Mouse (Mus musculus): ENCODE measurements around the gene Dolpp1.
A peak's percentile ranks its signal among the peaks of the same experiment; 100 is the strongest.

Gene Dolpp1

GRCm38 (mm10) chr2:30379307-30379706 lies 12.7 kb upstream of the Dolpp1 start:
- DNase-seq, result no peak

- no peak for DNase-seq
These were observed 11.3 kb upstream of the Dolpp1 start for GRCm38 (mm10) chr2:30380564-30381376.

- no peak for DNase-seq
These were observed 10.7 kb upstream of the Dolpp1 start for GRCm38 (mm10) chr2:30381377-30381725.

- DNase-seq, result no peak
These were observed 7.2 kb upstream of the Dolpp1 start for GRCm38 (mm10) chr2:30384814-30385213.

GRCm38 (mm10) chr2:30385591-30385990 lies 6.5 kb upstream of the Dolpp1 start:
- no peak for DNase-seq

GRCm38 (mm10) chr2:30386913-30387312 lies 5.1 kb upstream of the Dolpp1 start:
- no peak for DNase-seq

GRCm38 (mm10) chr2:30389000-30389399 lies 3.1 kb upstream of the Dolpp1 start:
- DNase-seq, result no peak

GRCm38 (mm10) chr2:30392577-30393369 lies 719 bp downstream of the Dolpp1 start:
- peak in 1 of 2 experiments; percentile 88 for DNase-seq

- no peak for DNase-seq
These were observed 1.3 kb downstream of the Dolpp1 start for GRCm38 (mm10) chr2:30393370-30393656.

GRCm38 (mm10) chr2:30395757-30396156 lies 3.7 kb downstream of the Dolpp1 start:
- DNase-seq, result no peak

GRCm38 (mm10) chr2:30396246-30396645 lies 4.2 kb downstream of the Dolpp1 start:
- no peak for DNase-seq

GRCm38 (mm10) chr2:30397986-30398512 lies 6.0 kb downstream of the Dolpp1 start:
- DNase-seq, result no peak

- DNase-seq, result peak; percentile 83
These were observed 7.4 kb downstream of the Dolpp1 start for GRCm38 (mm10) chr2:30399191-30400171.

GRCm38 (mm10) chr2:30401581-30401980 lies 9.5 kb downstream of the Dolpp1 start:
- peak in 1 of 2 experiments; percentile 46 for DNase-seq

GRCm38 (mm10) chr2:30402351-30402826 lies 10.3 kb downstream of the Dolpp1 start:
- peak; percentile 69 to 73 for DNase-seq

GRCm38 (mm10) chr2:30402843-30403242 lies 10.8 kb downstream of the Dolpp1 start:
- DNase-seq, result no peak

- DNase-seq, result peak; percentile 46 to 67
These were observed 11.8 kb downstream of the Dolpp1 start for GRCm38 (mm10) chr2:30403870-30404269.

- no peak for DNase-seq
These were observed 15.2 kb downstream of the Dolpp1 start for GRCm38 (mm10) chr2:30407221-30407620.

- DNase-seq, result no peak
These were observed 15.7 kb downstream of the Dolpp1 start for GRCm38 (mm10) chr2:30407778-30408177.

- no peak for DNase-seq
These were observed 16.5 kb downstream of the Dolpp1 start for GRCm38 (mm10) chr2:30408452-30409100.

- no peak for DNase-seq
These were observed 17.6 kb downstream of the Dolpp1 start for GRCm38 (mm10) chr2:30409454-30410176.

Measured in cerebellum, postnatal 25 days (tissue).